Mouse (Mus musculus) MEL (cell line): ENCODE measurements at regions not wholly inside any gene's neighbourhood (a gene's known extent, or its start where the extent isn't known, plus 50 kb on each side); places are given as distances from the start of the nearest gene placed in this dataset.

Experiments used
- DNase-seq: peaks from one replicate; pipeline ENCODE4 v3.0.0; 2011; ENCODE audit warnings: low read depth, low spot score
- H3K27ac ChIP-seq: 2 replicates; pipeline ENCODE4 v1.5.1; 2012; ENCODE audit warnings: low read depth, mild to moderate bottlenecking, control low read depth, low read length, moderate library complexity; ENCODE audit not compliant: control insufficient read depth
- H3K27me3 ChIP-seq, 2 experiments: fragments of 150-350 bp in 1 of 2; sonication (generic) in 1 of 2; 2 replicates each; pipeline ENCODE4 v1.6.1; 2012; ENCODE audit warnings: low read length in 2 of 2, mild to moderate bottlenecking in 2 of 2, improper control_type of control experiment in 1 of 2, moderate library complexity in 1 of 2; ENCODE audit not compliant: insufficient read depth in 2 of 2, control insufficient read depth in 1 of 2
- H3K36me3 ChIP-seq, 2 experiments: 2 replicates each; pipeline ENCODE4 v1.6.1; 2012 to 2014; ENCODE audit warnings: low read length in 2 of 2, improper control_type of control experiment in 1 of 2, inconsistent platforms in 1 of 2, mild to moderate bottlenecking in 1 of 2; ENCODE audit not compliant: insufficient read depth in 2 of 2, control insufficient read depth in 1 of 2
- H3K4me1 ChIP-seq, 2 experiments: fragments of 150-350 bp in 1 of 2; sonication (generic) in 1 of 2; 2 replicates each; pipeline ENCODE4 v1.6.1; 2012; ENCODE audit warnings: low read length in 2 of 2, improper control_type of control experiment in 1 of 2, mild to moderate bottlenecking in 1 of 2; ENCODE audit not compliant: insufficient read depth in 2 of 2, control insufficient read depth in 1 of 2
- H3K4me3 ChIP-seq, 2 experiments: fragments of 150-350 bp in 1 of 2; sonication (generic) in 1 of 2; 2 replicates each; pipeline ENCODE4 v1.5.1; 2012; ENCODE audit warnings: low read depth in 2 of 2, low read length in 2 of 2, mild to moderate bottlenecking in 2 of 2, moderate library complexity in 2 of 2, control low read depth in 1 of 2, improper control_type of control experiment in 1 of 2; ENCODE audit not compliant: control insufficient read depth in 1 of 2, insufficient read depth in 1 of 2
- H3K79me2 ChIP-seq: 2 replicates; pipeline ENCODE4 v1.6.1; 2012; ENCODE audit warnings: mild to moderate bottlenecking, low read length, moderate library complexity; ENCODE audit not compliant: control insufficient read depth, poor library complexity, insufficient read depth
- H3K9ac ChIP-seq: 2 replicates; pipeline ENCODE4 v1.6.1; 2012; ENCODE audit warnings: low read depth, mild to moderate bottlenecking, control low read depth, low read length, moderate library complexity; ENCODE audit not compliant: control insufficient read depth, poor library complexity, severe bottlenecking
- H3K9me3 ChIP-seq: fragments of 150-350 bp; sonication (generic); replicated peaks from 2 replicates; pipeline ENCODE4 v1.6.1; 2012; ENCODE audit warnings: mild to moderate bottlenecking, low read length, improper control_type of control experiment, moderate library complexity; ENCODE audit not compliant: insufficient read depth
- BHLHE40 ChIP-seq: IDR thresholded peaks from 2 replicates; pipeline ENCODE4 v1.6.1; 2012; ENCODE audit warnings: low read depth, mild to moderate bottlenecking, inconsistent platforms, low read length, improper control_type of control experiment, borderline replicate concordance
- CHD1 ChIP-seq: IDR thresholded peaks from 2 replicates; pipeline ENCODE4 v1.6.1; 2012; ENCODE audit warnings: low read depth, mild to moderate bottlenecking, inconsistent platforms, low read length, improper control_type of control experiment
- CHD2 ChIP-seq: IDR thresholded peaks from 2 replicates; pipeline ENCODE4 v1.6.1; 2011; ENCODE audit warnings: low read length, improper control_type of control experiment
- CTCF ChIP-seq, 3 experiments: IDR thresholded peaks in 2 of 3; conservative IDR thresholded peaks in 1 of 3; 2 replicates each; pipeline ENCODE4 v1.5.1; 2011 to 2012; ENCODE audit warnings: low read length in 3 of 3, low read depth in 2 of 3, mild to moderate bottlenecking in 2 of 3, improper control_type of control experiment in 1 of 3, inconsistent platforms in 1 of 3, mixed read lengths in 1 of 3, moderate library complexity in 1 of 3; ENCODE audit not compliant: control insufficient read depth in 1 of 3, insufficient read depth in 1 of 3, poor library complexity in 1 of 3, severe bottlenecking in 1 of 3
- E2F4 ChIP-seq: IDR thresholded peaks from 2 replicates; pipeline ENCODE4 v1.6.1; 2011; ENCODE audit warnings: low read depth, low read length, improper control_type of control experiment, borderline replicate concordance
- ELF1 ChIP-seq: IDR thresholded peaks from 2 replicates; pipeline ENCODE4 v1.6.1; 2014; ENCODE audit warnings: low read depth, mild to moderate bottlenecking, inconsistent platforms, low read length, improper control_type of control experiment, moderate library complexity
- ETS1 ChIP-seq: IDR thresholded peaks from 2 replicates; pipeline ENCODE4 v1.6.1; 2012; ENCODE audit warnings: low read depth, mild to moderate bottlenecking, inconsistent platforms, low read length, improper control_type of control experiment, moderate library complexity
- GABPA ChIP-seq: IDR thresholded peaks from 2 replicates; pipeline ENCODE4 v1.6.1; 2012; ENCODE audit warnings: low read depth, mild to moderate bottlenecking, inconsistent platforms, low read length, improper control_type of control experiment, moderate library complexity
- HCFC1 ChIP-seq: IDR thresholded peaks from 2 replicates; pipeline ENCODE4 v1.6.1; 2012; ENCODE audit warnings: low read depth, mild to moderate bottlenecking, inconsistent platforms, low read length, improper control_type of control experiment, moderate library complexity
- KAT2A ChIP-seq: conservative IDR thresholded peaks from 2 replicates; pipeline ENCODE4 v1.6.1; 2012; ENCODE audit warnings: low read depth, low read length, improper control_type of control experiment, inconsistent platforms
- MAFK ChIP-seq: IDR thresholded peaks from 2 replicates; pipeline ENCODE4 v1.6.1; 2011; ENCODE audit warnings: low read depth, mild to moderate bottlenecking, low read length, improper control_type of control experiment, borderline replicate concordance
- MAZ ChIP-seq: IDR thresholded peaks from 2 replicates; pipeline ENCODE4 v1.6.1; 2012; ENCODE audit warnings: low read depth, mild to moderate bottlenecking, inconsistent platforms, low read length, improper control_type of control experiment
- NELFE ChIP-seq: IDR thresholded peaks from 2 replicates; pipeline ENCODE4 v1.6.1; 2011; ENCODE audit warnings: low read depth, low read length, improper control_type of control experiment
- NRF1 ChIP-seq: IDR thresholded peaks from 2 replicates; pipeline ENCODE4 v1.6.1; 2014; ENCODE audit warnings: low read depth, mild to moderate bottlenecking, inconsistent platforms, low read length, improper control_type of control experiment, moderate library complexity; ENCODE audit not compliant: poor library complexity, insufficient read depth, severe bottlenecking
- POLR2A ChIP-seq, 2 experiments: IDR thresholded peaks; 2 replicates each; pipeline ENCODE4 v1.6.1; 2011 to 2012; ENCODE audit warnings: low read length in 2 of 2, mild to moderate bottlenecking in 2 of 2, control low read depth in 1 of 2, improper control_type of control experiment in 1 of 2, low read depth in 1 of 2, moderate library complexity in 1 of 2; ENCODE audit not compliant: control insufficient read depth in 1 of 2, insufficient read depth in 1 of 2, poor library complexity in 1 of 2
- POLR2AphosphoS5 ChIP-seq: IDR thresholded peaks from 2 replicates; pipeline ENCODE4 v1.6.1; 2012; ENCODE audit warnings: low read depth, borderline replicate concordance, mild to moderate bottlenecking, inconsistent platforms, low read length, moderate library complexity, mixed read lengths
- RAD21 ChIP-seq: IDR thresholded peaks from 2 replicates; pipeline ENCODE4 v1.6.1; 2011; ENCODE audit warnings: mild to moderate bottlenecking, low read depth, low read length, improper control_type of control experiment
- RCOR1 ChIP-seq: IDR thresholded peaks from 2 replicates; pipeline ENCODE4 v1.6.1; 2012; ENCODE audit warnings: low read depth, mild to moderate bottlenecking, inconsistent platforms, low read length, improper control_type of control experiment
- SIN3A ChIP-seq: IDR thresholded peaks from 2 replicates; pipeline ENCODE4 v1.6.1; 2012; ENCODE audit warnings: low read length, improper control_type of control experiment, inconsistent platforms
- SMC3 ChIP-seq: IDR thresholded peaks from 2 replicates; pipeline ENCODE4 v1.6.1; 2011; ENCODE audit warnings: low read depth, low read length, improper control_type of control experiment
- TAL1 ChIP-seq: IDR thresholded peaks from 2 replicates; pipeline ENCODE4 v1.6.1; 2012; ENCODE audit warnings: mild to moderate bottlenecking, inconsistent platforms, low read length, moderate library complexity, mixed read lengths
- USF2 ChIP-seq, 2 experiments: IDR thresholded peaks; 2 replicates each; pipeline ENCODE4 v1.6.1; 2011 to 2012; ENCODE audit warnings: improper control_type of control experiment in 2 of 2, low read length in 2 of 2, borderline replicate concordance in 1 of 2, inconsistent platforms in 1 of 2, low read depth in 1 of 2, mild to moderate bottlenecking in 1 of 2; ENCODE audit not compliant: insufficient read depth in 1 of 2
- ZMIZ1 ChIP-seq: IDR thresholded peaks from 2 replicates; pipeline ENCODE4 v1.6.1; 2012; ENCODE audit warnings: low read depth, mild to moderate bottlenecking, inconsistent platforms, low read length, improper control_type of control experiment, moderate library complexity
- ZNF384 ChIP-seq: IDR thresholded peaks from 2 replicates; pipeline ENCODE4 v1.6.1; 2012; ENCODE audit warnings: low read depth, mild to moderate bottlenecking, inconsistent platforms, low read length, improper control_type of control experiment

- H3K79me2 ChIP-seq, result no peaks in the 10 kb centered on the region
- H3K4me3 ChIP-seq, result no peak overlapping the region
- TF ChIP-seq CHD1 (no peak), ETS1 (no peak), ZMIZ1 (no peak), ZNF384 (no peak), ELF1 (no peak), BHLHE40 (no peak), RCOR1 (no peak), CHD2 (no peak), USF2 (IDR thresholded peaks at IDR 0.05; ENCODE audit: borderline replicate concordance in 1 of 2, insufficient read depth in 1 of 2, low read depth in 1 of 2, low read length in 2 of 2) (no peak), POLR2A (IDR thresholded peaks at IDR 0.05; ENCODE audit: control insufficient read depth in 1 of 2, insufficient read depth in 1 of 2, low read depth in 1 of 2, low read length in 2 of 2, poor library complexity in 1 of 2) (no peak), MAZ (no peak), NRF1 (no peak), KAT2A (no peak), E2F4 (no peak), HCFC1 (no peak), RAD21 (no peak), MAFK (no peak), NELFE (no peak), SMC3 (no peak)
- no peaks in the 10 kb centered on the region for H3K4me1 ChIP-seq
- no peaks in the 10 kb centered on the region for H3K36me3 ChIP-seq
- DNase-seq, result no peak
- H3K27ac ChIP-seq, result no peak overlapping the region
- no peaks in the 10 kb centered on the region for H3K9me3 ChIP-seq
- no peaks in the 10 kb centered on the region for H3K27me3 ChIP-seq
- no peak overlapping the region for H3K9ac ChIP-seq
Measured at GRCm38 (mm10) chr10:46100837-46101236, 523.2 kb downstream of the Hace1 start.

DNA sequence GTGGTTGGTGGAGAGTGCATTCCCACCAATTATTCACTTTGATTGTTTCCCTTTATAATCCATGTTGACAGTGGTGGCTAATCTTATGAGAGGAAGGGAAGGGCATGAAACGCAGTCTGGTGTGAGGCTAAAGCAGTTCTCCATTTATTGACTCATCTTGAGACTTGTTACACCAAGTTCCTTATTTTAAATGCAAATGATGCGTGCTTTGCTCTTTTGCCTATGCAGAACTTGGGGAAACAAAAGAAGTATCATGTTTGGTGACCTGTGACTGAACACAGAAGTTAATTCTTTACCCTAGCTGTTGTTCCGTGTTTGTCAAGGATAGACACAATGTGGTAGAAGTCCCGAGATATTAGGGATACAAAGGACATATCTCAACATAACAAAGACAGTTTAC lies 531.2 kb downstream of the Hace1 start:
- no peak overlapping the region for H3K9ac ChIP-seq
- peak; percentile 11 for DNase-seq
- H3K9me3 ChIP-seq, result no peaks in the 10 kb centered on the region

More for the DNA sequence above, 531.2 kb downstream of the Hace1 start:
- Histone ChIP-seq H3K27ac (no peak overlapping the region), H3K4me3 (no peak overlapping the region), H3K79me2 (no peaks in the 10 kb centered on the region)
- TF ChIP-seq ELF1, result no peak
- TF ChIP-seq CTCF (IDR thresholded peaks at IDR 0.05 in 2 of 3, conservative IDR thresholded peaks at IDR 0.05 in 1 of 3; ENCODE audit: control insufficient read depth in 1 of 3, insufficient read depth in 1 of 3, low read depth in 2 of 3, low read length in 3 of 3, poor library complexity in 1 of 3, severe bottlenecking in 1 of 3), result no peak
- TF ChIP-seq GABPA, result no peak
- no peak for TF ChIP-seq MAZ
- TF ChIP-seq TAL1, result no peak
- no peak for TF ChIP-seq SIN3A
- no peak for TF ChIP-seq POLR2AphosphoS5
- TF ChIP-seq, all 39 proteins: peak for 0
- H3K36me3 ChIP-seq, result no peaks in the 10 kb centered on the region
- H3K4me1 ChIP-seq, result no peaks in the 10 kb centered on the region
- H3K27me3 ChIP-seq, result no peaks in the 10 kb centered on the region
